Comparison of ENCODE assay signal across 13 mouse cellular contexts in the genomic region with DNA sequence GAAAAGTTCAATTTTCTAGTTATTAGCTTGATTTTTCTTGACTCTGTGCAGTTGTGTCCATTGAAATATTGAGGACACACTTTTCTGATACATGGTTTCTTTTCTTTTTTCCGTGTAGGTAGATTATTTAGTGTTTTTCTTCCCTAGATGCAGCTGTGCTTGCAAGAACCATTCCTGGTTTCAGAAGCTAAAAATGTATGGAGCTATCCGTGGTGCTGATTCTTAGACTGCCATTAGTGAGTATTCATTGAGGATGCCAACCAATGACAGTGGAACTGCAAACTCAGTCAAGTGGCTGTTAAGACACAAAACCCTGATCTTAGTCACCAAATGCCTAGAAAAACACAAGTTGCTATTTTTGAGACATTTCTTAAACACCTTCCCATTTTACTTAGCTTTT. TPM values are rescaled to one million over a fixed set of nuclear protein-coding genes. Genes with fewer than 3 reads are reported as not detected.
DNase-seq lines count a peak whose midpoint lies in the region.
"Had no signal": no experiment of that assay in that cellular context is flagged by ENCODE, and none has a peak within 500 bp of the region (broad histone marks: within the 10 kb centered on the region; RNA-seq: fewer than 3 reads in every experiment).

No protein-coding gene starts in this region.

- DNase-seq in adrenal gland, postnatal 10 days: peak; percentile 12
- no peak for DNase-seq in adrenal gland, adult 2 months
- peak; percentile 15 to 20 for DNase-seq in kidney, postnatal 36 days
- no peak for DNase-seq in kidney, adult 11 months
- peak; percentile 3 for DNase-seq in MEL-GATA-1-ER (ENCODE audit: extremely low read depth, low read depth)
- peak; percentile 51 for DNase-seq in embryo, embryonic 11.5 days (ENCODE audit: low read depth, low spot score)
- no peak for DNase-seq in spleen, postnatal 14 days (ENCODE audit: low spot score in 2 of 2)
- DNase-seq in cerebellum, adult 11 months: no peak
- DNase-seq: cerebellum, adult 18-20 months; gastrocnemius, postnatal 14 days; thymus, postnatal 25 days had no signal

RNA-seq across cellular contexts. Expression of gene Kcnh7, which starts 1.9 kb away (rescaled TPM):
- under 1 TPM; 0.42 TPM for total RNA-seq in adrenal gland, postnatal 10 days (2021)
- total RNA-seq in adrenal gland, adult 2 months (2021): under 1 TPM; 0.03 TPM
- polyA plus RNA-seq in adrenal gland, adult 2 months (2012; rRNA removed): not detected in 2 replicates
- total RNA-seq: megakaryocyte, adult 5-6 weeks; neutrophil, adult 5-6 weeks had no signal

Comparison
In these comparisons a context has a peak if more than half of its experiments do, and no peak if none do; other contexts are left out.
1. DNase-seq: peak in adrenal gland, postnatal 10 days (single experiment), kidney, postnatal 36 days (2 of 2), MEL-GATA-1-ER (single experiment) and embryo, embryonic 11.5 days (single experiment); none in adrenal gland, adult 2 months (single experiment), kidney, adult 11 months (single experiment), spleen, postnatal 14 days (0 of 2) and cerebellum, adult 11 months (single experiment).